Mouse (Mus musculus) MEL (cell line): Measurements from ENCODE around the gene Peli1.

Source experiments
- CTCF ChIP-seq, 3 experiments: IDR thresholded peaks in 2 of 3; conservative IDR thresholded peaks in 1 of 3; 2 replicates each; pipeline ENCODE4 v1.5.1; 2011 to 2012; ENCODE audit warnings: low read length in 3 of 3, low read depth in 2 of 3, mild to moderate bottlenecking in 2 of 3, improper control_type of control experiment in 1 of 3, inconsistent platforms in 1 of 3, mixed read lengths in 1 of 3, moderate library complexity in 1 of 3; ENCODE audit not compliant: control insufficient read depth in 1 of 3, insufficient read depth in 1 of 3, poor library complexity in 1 of 3, severe bottlenecking in 1 of 3
- E2F4 ChIP-seq: IDR thresholded peaks from 2 replicates; pipeline ENCODE4 v1.6.1; 2011; ENCODE audit warnings: low read depth, low read length, improper control_type of control experiment, borderline replicate concordance
- EP300 ChIP-seq, 2 experiments: IDR thresholded peaks; 2 replicates each; pipeline ENCODE4 v1.6.1; 2011; ENCODE audit warnings: improper control_type of control experiment in 2 of 2, low read length in 2 of 2, low read depth in 1 of 2, mild to moderate bottlenecking in 1 of 2
- GABPA ChIP-seq: IDR thresholded peaks from 2 replicates; pipeline ENCODE4 v1.6.1; 2012; ENCODE audit warnings: low read depth, mild to moderate bottlenecking, inconsistent platforms, low read length, improper control_type of control experiment, moderate library complexity
- GATA1 ChIP-seq: IDR thresholded peaks from 2 replicates; pipeline ENCODE4 v1.6.1; 2011; ENCODE audit warnings: low read depth, low read length, improper control_type of control experiment
- MXI1 ChIP-seq: IDR thresholded peaks from 2 replicates; pipeline ENCODE4 v1.6.1; 2011; ENCODE audit warnings: mild to moderate bottlenecking, low read depth, low read length, improper control_type of control experiment
- NELFE ChIP-seq: IDR thresholded peaks from 2 replicates; pipeline ENCODE4 v1.6.1; 2011; ENCODE audit warnings: low read depth, low read length, improper control_type of control experiment
- NRF1 ChIP-seq: IDR thresholded peaks from 2 replicates; pipeline ENCODE4 v1.6.1; 2014; ENCODE audit warnings: low read depth, mild to moderate bottlenecking, inconsistent platforms, low read length, improper control_type of control experiment, moderate library complexity; ENCODE audit not compliant: poor library complexity, insufficient read depth, severe bottlenecking
- POLR2A ChIP-seq, 2 experiments: IDR thresholded peaks; 2 replicates each; pipeline ENCODE4 v1.6.1; 2011 to 2012; ENCODE audit warnings: low read length in 2 of 2, mild to moderate bottlenecking in 2 of 2, control low read depth in 1 of 2, improper control_type of control experiment in 1 of 2, low read depth in 1 of 2, moderate library complexity in 1 of 2; ENCODE audit not compliant: control insufficient read depth in 1 of 2, insufficient read depth in 1 of 2, poor library complexity in 1 of 2
- POLR2AphosphoS2 ChIP-seq: IDR thresholded peaks from 2 replicates; pipeline ENCODE4 v1.6.1; 2011; ENCODE audit warnings: low read length, improper control_type of control experiment
- RAD21 ChIP-seq: IDR thresholded peaks from 2 replicates; pipeline ENCODE4 v1.6.1; 2011; ENCODE audit warnings: mild to moderate bottlenecking, low read depth, low read length, improper control_type of control experiment
- TCF12 ChIP-seq: IDR thresholded peaks from 2 replicates; pipeline ENCODE4 v1.6.1; 2014; ENCODE audit warnings: low read depth, mild to moderate bottlenecking, inconsistent platforms, low read length, improper control_type of control experiment, moderate library complexity

- TF ChIP-seq POLR2AphosphoS2 (no peak), NRF1 (no peak), NELFE (no peak), E2F4 (no peak), EP300 (IDR thresholded peaks at IDR 0.05; ENCODE audit: low read depth in 1 of 2, low read length in 2 of 2) (no peak), RAD21 (no peak), MXI1 (no peak), GABPA (no peak), TCF12 (no peak), CTCF (IDR thresholded peaks at IDR 0.05 in 2 of 3, conservative IDR thresholded peaks at IDR 0.05 in 1 of 3; ENCODE audit: control insufficient read depth in 1 of 3, insufficient read depth in 1 of 3, low read depth in 2 of 3, low read length in 3 of 3, poor library complexity in 1 of 3, severe bottlenecking in 1 of 3) (no peak), POLR2A (IDR thresholded peaks at IDR 0.05; ENCODE audit: control insufficient read depth in 1 of 2, insufficient read depth in 1 of 2, low read depth in 1 of 2, low read length in 2 of 2, poor library complexity in 1 of 2) (no peak), GATA1 (no peak)
These were observed 11.7 kb upstream of the Peli1 start for GRCm38 (mm10) chr11:21079400-21079799.
